Mouse (Mus musculus): ENCODE results near the gene Rnf187.
"Not testable (repeated sequence)": the region's sequence is repeated elsewhere in the genome, so short reads cannot be mapped to it uniquely, and the experiment has no call there.

Rnf187 gene

DNA sequence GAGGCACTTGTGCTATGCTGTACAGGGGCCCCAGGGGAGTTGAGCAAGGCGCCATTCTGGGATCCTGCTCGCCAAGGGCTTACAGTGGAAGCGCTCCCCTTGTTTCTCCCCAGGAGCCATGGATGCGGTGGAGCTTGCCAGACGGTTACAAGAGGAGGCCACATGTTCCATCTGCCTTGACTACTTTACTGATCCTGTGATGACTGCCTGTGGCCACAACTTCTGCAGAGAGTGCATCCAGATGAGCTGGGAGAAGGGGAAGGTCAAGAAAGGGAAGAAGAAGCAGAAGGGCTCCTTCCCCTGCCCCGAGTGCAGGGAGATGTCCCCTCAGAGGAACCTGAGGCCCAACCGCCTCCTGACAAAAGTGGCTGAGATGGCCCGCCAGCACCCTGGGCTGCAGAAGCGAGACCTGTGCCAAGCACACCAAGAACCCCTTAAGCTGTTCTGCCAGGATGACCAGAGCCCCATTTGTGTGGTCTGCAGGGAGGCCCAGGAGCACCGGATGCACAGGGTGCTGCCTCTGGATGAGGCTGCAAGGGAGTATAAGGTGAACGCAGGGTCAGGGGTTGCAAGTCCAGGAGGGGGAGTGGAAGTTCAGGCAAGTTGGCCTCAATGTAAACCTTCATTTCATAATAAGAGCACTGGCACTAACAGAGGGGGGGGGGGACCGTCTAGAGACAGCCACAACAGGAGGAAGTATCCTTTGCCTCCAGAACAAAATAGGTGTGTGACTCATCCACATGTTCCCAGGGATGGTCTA lies 26.5 kb upstream of the Rnf187 start:
- no peak for DNase-seq (ENCODE audit: low read depth)

DNA sequence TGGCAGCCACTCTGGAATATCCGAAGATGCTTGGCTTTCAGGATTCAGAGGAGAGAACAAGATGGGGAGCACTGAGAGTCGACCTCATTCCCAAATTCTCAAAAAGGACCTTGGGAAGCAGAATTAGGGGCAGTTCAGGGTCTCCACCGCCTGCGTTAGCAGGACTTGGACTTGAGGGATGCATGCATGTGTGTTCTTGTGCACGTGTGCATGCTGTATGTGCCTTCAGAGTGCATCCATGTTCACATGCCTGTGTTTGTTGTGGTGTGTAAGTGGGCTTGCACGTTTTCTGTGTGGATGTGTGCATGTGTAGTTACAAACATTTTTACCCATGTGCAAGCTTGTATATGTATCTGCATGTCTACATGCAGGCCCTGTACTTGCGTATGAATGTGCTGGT lies 25.5 kb upstream of the Rnf187 start:
- no peak for DNase-seq (ENCODE audit: low read depth)

DNA sequence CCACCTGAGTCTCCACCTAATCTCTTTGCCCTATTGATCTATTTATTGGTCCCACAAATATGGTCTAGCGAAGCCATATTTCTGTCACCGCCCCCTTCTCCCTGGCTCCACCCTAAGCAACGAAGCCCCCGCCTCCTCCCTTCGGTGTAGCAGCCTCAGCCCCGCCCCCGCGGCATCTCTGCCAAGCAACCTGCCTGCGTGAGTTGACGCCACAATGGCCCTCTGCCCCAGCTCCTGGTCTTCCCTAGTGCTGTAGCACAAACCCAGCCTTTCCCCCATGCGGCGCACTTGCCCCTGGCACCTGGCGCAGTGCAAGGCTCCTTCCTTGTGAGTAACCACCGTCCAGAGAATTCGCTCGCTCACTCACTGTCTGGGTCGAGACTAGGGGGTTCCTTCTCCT lies 24.8 kb upstream of the Rnf187 start:
- DNase-seq (ENCODE audit: low read depth), result no peak

DNA sequence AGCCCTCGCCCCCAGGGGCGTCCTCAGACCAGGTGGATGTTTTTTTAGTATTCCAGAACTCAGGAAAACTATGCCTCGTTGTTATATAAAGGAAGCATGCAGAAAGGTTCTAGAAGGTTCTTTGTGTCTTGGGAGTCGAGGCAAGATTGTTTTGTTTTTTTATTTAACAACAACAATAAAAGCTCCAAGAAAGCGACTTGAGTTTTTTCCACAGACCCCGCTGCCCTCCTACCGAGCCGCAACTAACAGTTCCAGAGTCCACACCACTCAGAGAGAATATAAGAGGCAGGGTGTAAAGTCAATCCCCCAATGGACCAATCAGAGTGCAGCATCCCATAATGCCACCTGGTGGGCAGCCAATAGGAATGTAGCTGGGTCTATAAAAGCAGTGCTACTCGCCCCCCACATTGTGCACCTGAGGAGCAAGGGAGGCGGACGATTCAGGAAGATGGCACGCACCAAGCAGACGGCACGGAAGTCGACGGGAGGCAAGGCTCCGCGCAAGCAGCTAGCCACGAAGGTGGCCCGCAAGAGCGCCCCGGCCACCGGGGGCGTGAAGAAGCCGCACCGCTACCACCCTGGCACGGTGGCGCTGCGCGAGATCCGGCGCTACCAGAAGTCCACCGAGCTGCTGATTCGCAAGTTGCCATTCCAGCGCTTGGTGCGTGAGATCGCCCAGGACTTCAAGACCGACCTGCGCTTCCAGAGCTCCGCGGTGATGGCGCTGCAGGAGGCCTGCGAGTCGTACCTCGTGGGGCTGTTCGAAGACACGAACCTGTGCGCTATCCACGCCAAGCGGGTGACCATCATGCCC lies 22.9 kb upstream of the Rnf187 start:
- DNase-seq (ENCODE audit: low read depth), result no peak

DNA sequence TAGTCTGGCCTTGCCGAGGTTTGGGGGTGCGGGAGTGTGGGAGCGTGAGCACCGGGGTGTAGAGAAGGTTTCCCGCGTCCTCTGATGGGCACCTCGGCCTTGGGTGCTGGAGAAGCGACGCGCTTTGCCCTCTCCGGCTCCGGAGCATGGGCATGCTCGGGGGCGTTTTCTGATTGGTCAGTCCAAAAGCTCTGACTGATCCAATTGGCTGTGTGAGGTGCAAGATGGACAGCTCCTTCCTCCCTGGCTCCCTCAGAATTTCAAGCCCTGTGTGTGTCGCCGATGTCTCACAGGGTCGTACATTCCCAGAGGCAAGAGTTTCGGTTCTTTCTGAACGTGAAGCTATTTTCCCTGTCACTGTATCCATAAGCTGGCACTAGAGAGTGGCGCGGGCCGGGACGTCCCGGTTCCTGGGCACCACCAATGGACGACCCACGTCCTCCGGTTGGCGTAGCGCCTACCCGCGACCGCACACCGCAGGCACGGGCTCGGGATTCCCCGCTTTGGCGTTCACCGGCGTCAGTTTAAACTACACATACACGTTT lies 21.3 kb upstream of the Rnf187 start:
- peak; percentile 85 for DNase-seq (ENCODE audit: low read depth)

DNA sequence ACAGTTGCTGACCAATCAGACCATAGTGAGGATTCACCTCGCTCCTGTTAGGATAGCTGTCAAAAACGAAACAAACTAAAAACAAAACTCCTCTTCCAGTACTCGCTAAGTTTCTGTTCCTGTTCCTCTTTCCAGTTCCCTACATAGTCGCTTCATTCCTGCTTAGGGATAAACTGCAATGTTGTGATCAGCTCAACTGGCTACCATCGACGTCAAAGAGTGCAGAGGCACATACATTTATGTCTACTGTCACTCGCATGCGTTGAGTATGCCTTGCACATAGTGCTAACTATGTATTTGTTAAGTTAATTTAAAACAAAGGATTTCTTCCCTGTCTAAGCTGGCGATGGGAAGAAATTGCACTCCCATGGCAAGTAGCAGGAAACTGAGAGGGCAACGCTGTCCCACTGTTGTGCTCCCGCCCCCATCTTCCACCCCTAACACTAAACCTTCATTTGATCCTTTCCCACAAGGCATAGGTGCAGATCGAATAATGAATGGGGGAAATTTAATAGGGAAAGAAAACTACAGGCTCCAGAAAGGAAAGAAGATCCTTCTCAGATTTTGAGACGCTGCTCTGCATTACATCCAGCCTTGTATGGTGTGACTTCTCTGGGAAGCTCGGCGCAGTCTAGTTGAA lies 20.6 kb upstream of the Rnf187 start:
- no peak for DNase-seq (ENCODE audit: low read depth)

DNA sequence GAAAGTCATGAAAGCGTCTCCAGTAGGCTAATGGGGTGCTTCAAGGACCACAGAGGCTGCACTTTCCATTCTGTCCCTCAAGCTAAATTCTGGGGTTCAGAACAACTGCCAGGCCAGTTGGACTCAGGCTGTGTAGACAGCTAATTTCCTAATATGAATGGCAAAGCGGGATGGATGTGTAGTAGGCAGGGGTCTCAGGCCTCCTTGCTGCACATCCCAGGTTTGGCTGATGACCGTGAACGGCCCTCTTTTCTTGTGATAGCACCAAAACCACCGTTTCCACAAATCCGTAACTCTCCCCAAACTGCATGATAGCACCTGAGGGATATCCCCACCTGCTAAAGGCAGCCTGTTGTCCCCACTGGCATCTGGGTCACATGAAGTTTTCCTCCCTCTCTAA lies 19.8 kb upstream of the Rnf187 start:
- DNase-seq (ENCODE audit: low read depth), result no peak

DNA sequence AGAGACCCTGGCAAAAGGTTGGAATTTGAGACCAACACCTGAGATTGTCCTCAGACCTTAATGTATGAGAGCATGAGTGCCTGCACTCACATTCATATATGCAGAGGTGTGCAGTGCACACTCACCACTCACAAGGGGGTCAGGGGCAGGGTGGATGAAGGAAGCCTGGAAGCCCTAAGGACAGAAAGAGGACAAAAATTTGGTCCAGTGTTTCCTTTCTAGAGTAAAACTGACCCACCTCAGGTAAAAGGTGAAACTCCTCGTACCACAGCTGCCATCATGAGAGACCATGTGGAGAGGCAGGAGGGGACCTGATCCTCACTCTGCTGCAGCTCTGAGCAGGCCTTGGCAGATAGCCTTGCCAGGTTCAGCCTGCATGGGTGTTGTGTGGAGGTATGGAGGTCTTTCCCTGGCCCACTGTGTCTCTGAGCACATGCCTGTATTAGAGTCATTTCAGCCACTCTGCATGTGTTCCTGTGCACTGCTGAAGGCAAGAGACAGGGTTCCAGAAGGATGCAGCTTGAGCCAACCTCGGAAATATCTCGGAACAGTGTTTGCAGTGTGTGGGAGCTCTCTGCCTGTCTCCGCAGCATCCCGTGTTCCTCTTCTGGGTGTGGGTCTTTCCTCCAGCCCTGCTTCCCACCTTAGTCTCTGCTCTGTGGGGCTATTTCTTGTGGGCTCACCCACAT lies 18.7 kb upstream of the Rnf187 start:
- no peak for DNase-seq (ENCODE audit: low read depth)

DNA sequence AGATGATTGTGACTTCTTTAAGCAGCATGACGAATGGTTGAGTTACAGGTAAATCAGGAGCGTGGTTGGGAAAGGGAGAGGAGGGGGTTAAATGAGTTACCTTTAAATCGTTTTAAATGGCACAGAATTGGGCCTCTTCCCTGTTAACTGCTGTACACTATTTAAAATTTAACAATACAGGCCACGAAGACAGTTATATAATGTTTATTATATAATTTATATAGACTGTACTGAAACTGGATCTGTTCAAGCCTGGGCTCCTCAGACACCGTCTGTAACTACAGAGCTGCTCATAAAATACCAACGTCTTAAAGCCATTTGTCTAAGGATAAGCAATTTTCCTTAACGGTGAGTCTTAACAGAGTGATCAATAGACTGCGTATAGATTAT lies 17.1 kb upstream of the Rnf187 start:
- DNase-seq (ENCODE audit: low read depth), result no peak

DNA sequence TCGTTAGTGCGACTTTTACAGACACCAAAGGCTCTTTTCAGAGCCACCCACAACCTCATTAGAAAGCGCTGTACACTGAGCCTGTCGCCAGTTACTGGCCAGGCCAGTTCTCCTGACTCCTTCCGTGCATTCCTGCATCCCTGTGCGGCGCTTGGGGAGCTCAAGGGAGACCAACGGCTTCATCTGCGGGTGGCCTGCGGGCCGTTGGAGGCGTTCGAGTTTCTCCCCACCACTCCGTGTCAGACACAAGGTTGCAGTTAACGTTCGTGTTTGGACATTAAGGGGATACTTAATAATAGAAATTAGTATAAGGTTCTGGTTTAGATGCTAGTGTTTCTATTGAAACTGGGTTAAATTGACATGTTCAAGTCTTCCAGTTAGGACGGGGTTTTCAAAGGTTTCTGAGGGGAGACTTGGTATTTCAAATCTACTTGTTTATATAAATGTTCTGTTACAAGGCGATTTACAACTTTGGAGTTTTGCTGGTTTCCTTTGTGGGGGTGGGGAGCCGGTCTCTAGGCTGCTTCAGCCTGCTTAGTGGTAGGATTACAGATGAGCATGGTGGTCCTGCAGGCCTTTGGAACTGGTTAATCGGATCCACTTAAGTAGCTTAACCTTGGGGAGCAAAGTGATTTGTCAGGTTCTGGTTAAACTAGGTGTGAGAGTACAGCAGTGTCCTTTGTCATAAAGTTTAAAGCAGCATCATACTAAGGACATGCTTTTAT lies 16.6 kb upstream of the Rnf187 start:
- peak; percentile 27 for DNase-seq (ENCODE audit: low read depth)

DNA sequence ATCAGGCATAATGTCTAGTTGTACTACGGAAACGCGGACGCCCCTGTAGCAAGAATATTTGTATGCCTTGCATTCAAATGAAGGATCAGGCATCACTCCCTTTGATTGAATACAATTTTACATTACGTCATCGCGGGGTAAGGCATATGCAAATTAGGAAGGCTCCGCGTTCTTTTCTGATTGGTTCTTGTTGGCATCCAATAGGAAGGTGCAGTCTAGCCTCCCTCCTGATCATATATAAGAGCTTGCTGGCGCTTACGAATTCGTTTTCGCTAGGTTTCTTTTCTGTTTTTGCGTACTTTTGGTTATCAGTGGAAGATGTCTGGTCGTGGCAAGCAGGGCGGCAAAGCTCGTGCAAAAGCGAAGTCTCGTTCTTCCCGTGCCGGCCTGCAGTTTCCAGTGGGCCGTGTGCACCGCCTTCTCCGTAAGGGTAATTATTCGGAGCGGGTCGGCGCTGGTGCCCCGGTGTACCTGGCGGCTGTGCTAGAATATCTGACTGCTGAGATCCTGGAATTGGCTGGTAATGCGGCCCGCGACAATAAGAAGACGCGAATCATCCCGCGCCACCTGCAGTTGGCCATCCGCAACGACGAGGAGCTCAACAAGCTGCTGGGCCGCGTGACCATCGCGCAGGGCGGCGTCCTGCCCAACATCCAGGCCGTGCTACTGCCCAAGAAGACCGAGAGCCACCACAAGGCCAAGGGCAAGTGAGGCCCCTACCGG lies 15.9 kb upstream of the Rnf187 start, which contains the start of the genes Hist3h2a and Trim17:
Hist3h2a (plus strand) TSS at position 266 of the 723 bp plus-strand sequence.
Trim17 (plus strand) TSS at position 266 of the 723 bp plus-strand sequence.
- DNase-seq (ENCODE audit: low read depth), result peak; percentile 97

DNA sequence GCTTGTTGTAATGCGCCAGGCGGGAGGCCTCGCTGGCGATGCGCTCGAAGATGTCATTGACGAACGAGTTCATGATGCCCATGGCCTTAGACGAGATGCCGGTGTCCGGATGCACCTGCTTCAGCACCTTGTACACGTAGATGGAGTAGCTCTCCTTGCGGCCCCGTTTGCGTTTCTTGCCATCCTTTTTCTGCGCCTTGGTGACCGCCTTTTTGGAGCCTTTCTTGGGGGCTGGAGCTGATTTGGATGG lies 15.4 kb upstream of the Rnf187 start:
- not testable (repeated sequence) for DNase-seq (ENCODE audit: low read depth)

DNA sequence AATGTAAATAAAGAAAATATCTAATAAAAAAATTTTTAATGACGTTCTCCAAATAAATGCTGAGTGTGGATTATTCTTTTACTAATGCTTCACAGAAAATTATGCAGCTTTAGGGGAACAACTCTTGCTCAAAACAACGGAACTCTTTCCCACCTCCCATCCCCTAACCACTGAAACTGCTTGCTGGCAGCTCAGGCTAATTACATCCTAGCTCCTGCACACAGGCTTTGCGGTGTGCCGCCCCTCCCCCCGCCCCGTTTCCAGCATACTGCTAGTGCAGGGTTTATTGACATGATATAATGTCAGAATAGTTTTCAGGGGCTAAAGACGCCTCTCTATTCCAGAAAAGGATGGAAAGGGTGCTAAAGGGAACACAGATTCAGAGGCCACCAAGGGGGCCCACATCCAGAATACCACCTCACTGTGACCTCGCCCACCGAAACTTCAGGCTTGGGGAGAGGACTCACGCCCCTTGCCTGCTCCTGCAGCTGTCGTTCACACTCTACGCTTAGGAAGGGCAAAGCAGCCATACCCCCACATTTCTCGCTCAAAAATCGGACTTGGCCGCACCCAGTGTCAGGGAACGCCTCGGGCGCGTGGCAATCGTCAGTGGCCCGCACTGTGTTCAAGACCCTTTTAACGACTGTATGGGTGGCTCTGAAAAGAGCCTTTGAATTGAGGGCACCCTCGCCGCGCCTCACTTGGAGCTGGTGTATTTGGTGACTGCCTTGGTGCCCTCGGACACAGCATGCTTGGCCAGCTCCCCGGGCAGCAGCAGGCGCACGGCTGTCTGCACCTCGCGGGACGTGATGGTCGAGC lies 14.8 kb upstream of the Rnf187 start:
- DNase-seq (ENCODE audit: low read depth), result peak; percentile 33

DNA sequence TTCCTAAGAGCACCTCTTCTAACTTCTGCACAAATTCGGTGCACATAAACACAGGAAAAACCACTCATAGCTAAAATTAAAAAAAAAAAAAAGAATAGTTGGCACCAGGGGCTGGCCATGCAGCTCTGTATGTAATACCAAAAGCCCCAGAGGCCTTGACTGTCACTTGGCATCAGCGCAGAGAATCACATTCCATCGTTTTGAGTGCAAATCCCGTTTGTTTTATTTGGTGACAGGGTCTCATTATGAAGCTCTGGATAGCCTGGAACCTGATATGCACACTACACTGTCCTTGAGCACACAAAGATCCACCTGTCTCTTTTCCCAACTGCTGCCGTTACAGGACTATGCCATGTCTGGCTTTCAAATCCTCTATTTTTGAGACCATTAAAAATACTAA lies 12.5 kb upstream of the Rnf187 start:
- no peak for DNase-seq (ENCODE audit: low read depth)

DNA sequence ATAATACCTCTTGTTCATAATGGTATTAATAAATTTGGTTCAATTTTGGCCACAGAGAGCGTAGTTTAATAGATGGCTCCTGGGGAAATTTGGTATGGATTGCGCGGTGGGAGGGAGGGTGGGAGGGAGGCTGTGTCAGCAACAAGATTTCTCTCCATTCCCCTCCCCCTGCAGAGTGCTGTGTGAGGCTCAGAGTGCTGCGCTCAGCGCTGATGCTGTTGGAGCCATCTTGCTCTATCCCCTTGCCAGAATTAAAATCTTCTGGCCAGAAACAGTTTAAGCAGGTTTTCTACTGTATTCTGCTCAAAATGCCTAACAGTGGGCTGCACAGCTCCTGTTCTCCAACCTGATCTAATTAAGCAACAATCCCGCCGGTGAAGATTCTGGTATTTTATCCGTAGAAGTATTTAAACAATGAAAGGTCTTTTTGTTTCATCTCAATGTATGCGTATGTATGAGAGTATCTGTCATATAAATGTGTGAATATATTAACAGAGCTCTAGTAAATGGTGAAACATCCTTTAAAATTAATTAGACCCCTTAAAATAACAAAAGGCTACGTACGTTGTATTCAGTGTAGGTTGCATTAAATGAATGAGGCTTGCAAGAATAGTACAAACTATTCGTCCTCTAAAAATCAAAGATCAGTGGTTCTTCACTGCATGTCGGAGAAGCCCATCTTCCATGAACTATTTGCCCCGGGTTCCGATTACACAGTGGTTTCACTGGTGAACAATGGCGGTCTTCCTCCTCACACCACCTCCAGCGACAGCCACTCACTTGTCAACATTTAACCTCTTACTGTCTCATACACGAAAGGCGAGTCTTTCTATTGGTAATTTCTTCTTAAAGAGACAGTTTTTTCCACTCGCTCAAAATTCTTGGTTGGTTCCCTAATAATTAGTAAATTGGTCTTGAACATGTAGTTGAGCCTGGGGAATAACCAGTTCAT lies 11.0 kb upstream of the Rnf187 start:
- DNase-seq (ENCODE audit: low read depth), result no peak

DNA sequence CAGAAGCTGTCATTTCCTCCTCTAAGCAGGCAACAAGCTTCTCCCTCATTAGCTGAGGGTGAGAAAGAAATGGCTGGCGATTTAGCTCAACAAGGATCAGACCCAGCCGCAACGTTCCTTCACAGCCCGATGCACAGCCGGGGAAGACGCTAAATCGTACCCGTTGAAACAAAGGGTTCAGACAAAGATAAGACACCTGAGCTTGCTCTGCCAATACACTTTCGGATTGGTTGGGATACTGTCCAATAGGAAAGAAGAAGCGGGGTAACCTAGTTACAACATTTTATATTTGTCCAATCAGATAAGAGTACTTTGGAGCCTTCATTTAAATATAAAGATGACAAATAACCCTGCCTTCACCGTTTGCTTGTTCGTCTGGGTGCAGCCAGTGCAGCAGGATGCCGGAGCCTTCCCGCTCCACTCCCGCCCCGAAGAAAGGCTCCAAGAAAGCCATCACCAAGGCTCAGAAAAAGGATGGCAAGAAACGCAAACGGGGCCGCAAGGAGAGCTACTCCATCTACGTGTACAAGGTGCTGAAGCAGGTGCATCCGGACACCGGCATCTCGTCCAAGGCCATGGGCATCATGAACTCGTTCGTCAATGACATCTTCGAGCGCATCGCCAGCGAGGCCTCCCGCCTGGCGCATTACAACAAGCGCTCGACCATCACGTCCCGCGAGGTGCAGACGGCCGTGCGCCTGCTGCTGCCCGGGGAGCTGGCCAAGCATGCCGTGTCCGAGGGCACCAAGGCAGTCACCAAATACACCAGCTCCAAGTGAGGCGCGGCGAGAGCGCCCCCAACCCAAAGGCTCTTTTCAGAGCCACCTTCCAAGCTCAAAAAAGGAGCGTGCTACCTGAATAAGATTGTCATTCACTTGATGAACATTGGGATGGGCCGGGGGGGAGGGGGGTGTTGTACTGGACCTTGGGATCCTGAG lies 10.1 kb upstream of the Rnf187 start, which contains the start of gene Hist3h2ba:
Hist3h2ba (plus strand) TSS at position 379 of the 938 bp plus-strand sequence.
- peak; percentile 56 for DNase-seq (ENCODE audit: low read depth)

DNA sequence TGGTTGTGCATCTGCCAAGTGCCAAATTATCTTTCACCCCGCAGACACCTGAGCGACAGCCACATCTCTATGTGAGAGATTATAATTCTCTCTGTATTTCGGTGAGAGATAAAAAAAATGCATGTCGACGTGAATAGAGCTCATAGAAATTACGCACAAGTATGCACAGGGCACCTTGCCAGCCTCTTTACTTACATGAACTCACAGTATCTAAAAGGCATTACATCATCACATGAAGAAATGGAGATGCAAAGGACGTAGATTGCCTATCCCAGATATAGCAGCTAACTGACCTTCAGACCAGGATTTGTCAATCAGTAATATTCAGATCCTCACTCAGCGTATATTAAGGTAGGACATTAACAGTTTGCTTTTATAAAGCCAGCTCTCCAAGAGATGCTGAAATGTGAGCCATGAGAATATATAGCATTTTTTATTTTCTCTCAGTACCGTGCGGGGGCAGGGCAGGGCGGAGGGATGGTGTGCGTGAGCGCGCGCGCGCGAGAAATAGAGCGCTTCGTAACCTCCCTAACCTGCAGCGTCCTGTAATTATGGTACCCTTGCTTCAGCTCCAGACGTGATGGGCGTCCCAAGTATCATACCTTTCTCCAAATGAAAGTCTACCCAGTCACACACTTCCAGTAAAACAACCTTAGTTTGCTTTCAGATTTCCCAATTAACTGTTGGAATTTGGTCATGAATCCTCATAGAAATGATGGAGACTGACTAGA lies 9.2 kb upstream of the Rnf187 start:
- DNase-seq (ENCODE audit: low read depth), result no peak

Data from c-Kit-positive CD71-positive TER-119-negative erythroid progenitor cells, embryonic 14.5 days (primary cell).